Mouse (Mus musculus): ENCODE measurements around the gene Ptprt.
"Not testable (repeated sequence)": the region's sequence is repeated elsewhere in the genome, so short reads cannot be mapped to it uniquely, and the experiment has no call there.

Ptprt gene

GRCm38 (mm10) chr2:162212397-162212796 is 448.6 kb downstream of the Ptprt start:
- DNase-seq (ENCODE audit: low spot score in 2 of 2) = no peak

- no peak for DNase-seq (ENCODE audit: low spot score in 2 of 2)
Observed at GRCm38 (mm10) chr2:162210564-162210963, 450.4 kb downstream of the Ptprt start.

- no peak for DNase-seq (ENCODE audit: low spot score in 2 of 2)
Observed at GRCm38 (mm10) chr2:162197316-162197715, 463.6 kb downstream of the Ptprt start.

- no peak for DNase-seq (ENCODE audit: low spot score in 2 of 2)
Observed at GRCm38 (mm10) chr2:162182621-162183475, 478.1 kb downstream of the Ptprt start.

GRCm38 (mm10) chr2:162181826-162182225 is 479.1 kb downstream of the Ptprt start:
- no peak for DNase-seq (ENCODE audit: low spot score in 2 of 2)

- DNase-seq (ENCODE audit: low spot score in 2 of 2) = no peak
Observed at GRCm38 (mm10) chr2:162172529-162172928, 488.4 kb downstream of the Ptprt start.

- DNase-seq (ENCODE audit: low spot score in 2 of 2) = no peak
Observed at GRCm38 (mm10) chr2:162141845-162142411, 519.0 kb downstream of the Ptprt start.

- DNase-seq (ENCODE audit: low spot score in 2 of 2) = not testable (repeated sequence)
Observed at GRCm38 (mm10) chr2:162136176-162136575, 524.8 kb downstream of the Ptprt start.

- DNase-seq (ENCODE audit: low spot score in 2 of 2) = no peak
Observed at GRCm38 (mm10) chr2:162131607-162132304, 529.2 kb downstream of the Ptprt start.

GRCm38 (mm10) chr2:162129896-162130295 is 531.1 kb downstream of the Ptprt start:
- DNase-seq (ENCODE audit: low spot score in 2 of 2) = no peak

GRCm38 (mm10) chr2:162118041-162118440 is 542.9 kb downstream of the Ptprt start:
- no peak for DNase-seq (ENCODE audit: low spot score in 2 of 2)

GRCm38 (mm10) chr2:162082391-162082790 is 578.6 kb downstream of the Ptprt start:
- DNase-seq (ENCODE audit: low spot score in 2 of 2) = no peak

GRCm38 (mm10) chr2:162080717-162081398 is 580.1 kb downstream of the Ptprt start:
- no peak for DNase-seq (ENCODE audit: low spot score in 2 of 2)

GRCm38 (mm10) chr2:162078571-162079280 is 582.2 kb downstream of the Ptprt start:
- DNase-seq (ENCODE audit: low spot score in 2 of 2) = no peak

GRCm38 (mm10) chr2:162052816-162053215 is 608.1 kb downstream of the Ptprt start:
- no peak for DNase-seq (ENCODE audit: low spot score in 2 of 2)

GRCm38 (mm10) chr2:162050198-162050597 is 610.7 kb downstream of the Ptprt start:
- no peak for DNase-seq (ENCODE audit: low spot score in 2 of 2)

- DNase-seq (ENCODE audit: low spot score in 2 of 2) = no peak
Observed at GRCm38 (mm10) chr2:162035615-162036014, 625.3 kb downstream of the Ptprt start.

GRCm38 (mm10) chr2:162031636-162032035 is 629.3 kb downstream of the Ptprt start:
- DNase-seq (ENCODE audit: low spot score in 2 of 2) = no peak

GRCm38 (mm10) chr2:162001016-162001415 is 659.9 kb downstream of the Ptprt start:
- no peak for DNase-seq (ENCODE audit: low spot score in 2 of 2)

- no peak for DNase-seq (ENCODE audit: low spot score in 2 of 2)
Observed at GRCm38 (mm10) chr2:161982311-161982710, 678.6 kb downstream of the Ptprt start.
